Mouse (Mus musculus) gastrocnemius, adult 2 months (tissue): ENCODE data around the gene Vps53. TPM values are rescaled to one million over a fixed set of nuclear protein-coding genes. Genes with fewer than 3 reads are reported as not detected.

ENCODE experiments used
- DNase-seq: peaks from one replicate; pipeline ENCODE4 v3.0.0; 2022
- H3K27ac ChIP-seq: fragments of 200-600 bp; 2 replicates; pipeline ENCODE4 v1.8.1; 2022; ENCODE audit warnings: mild to moderate bottlenecking
- H3K4me3 ChIP-seq: fragments of 200-600 bp; 2 replicates; pipeline ENCODE4 v1.8.1; 2022; ENCODE audit warnings: mild to moderate bottlenecking, moderate library complexity
- CTCF ChIP-seq: fragments of 200-600 bp; IDR thresholded peaks from 2 replicates; pipeline ENCODE4 v1.8.1; 2022; ENCODE audit warnings: antibody characterized with exemption, mild to moderate bottlenecking, moderate library complexity
- intact Hi-C: fragments of 180-260 bp; cut with DNase I; formaldehyde crosslinking; loops from one replicate; pipeline ENCODE4 v1.15.1; 2025
- total RNA-seq, 2 experiments: library from RNA; stranded (reverse); gene quantifications; 2 replicates each; pipeline ENCODE4 v1.2.3; 2021

Gene Vps53
- total RNA-seq, 2 experiments from 2014 or later: 22.0 to 22.1 TPM

DNA sequence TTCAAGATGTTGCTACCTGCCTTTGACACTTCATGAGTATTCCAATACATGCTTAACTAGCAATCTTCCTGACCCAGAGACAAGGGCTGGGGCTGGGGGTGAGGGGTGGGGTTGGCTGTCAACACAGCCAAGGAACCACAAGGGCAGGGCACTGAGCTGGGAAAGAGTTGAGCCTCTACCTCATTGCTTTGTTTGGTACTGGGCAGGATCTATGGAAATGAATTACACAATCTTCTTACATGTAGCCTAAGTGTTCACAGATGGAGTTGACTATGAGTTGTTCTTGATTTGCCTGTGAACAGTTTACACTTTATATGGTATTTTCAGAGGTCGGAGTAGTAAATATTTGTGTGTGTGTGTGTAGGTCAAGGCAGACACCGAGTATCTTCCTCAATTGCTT lies 118.5 kb downstream of the Vps53 start:
- no peak overlapping the region for H3K27ac ChIP-seq
- H3K4me3 ChIP-seq: no peak overlapping the region
- intact Hi-C loops: no loop called here
- no peak for TF ChIP-seq CTCF
- no peak for DNase-seq

DNA sequence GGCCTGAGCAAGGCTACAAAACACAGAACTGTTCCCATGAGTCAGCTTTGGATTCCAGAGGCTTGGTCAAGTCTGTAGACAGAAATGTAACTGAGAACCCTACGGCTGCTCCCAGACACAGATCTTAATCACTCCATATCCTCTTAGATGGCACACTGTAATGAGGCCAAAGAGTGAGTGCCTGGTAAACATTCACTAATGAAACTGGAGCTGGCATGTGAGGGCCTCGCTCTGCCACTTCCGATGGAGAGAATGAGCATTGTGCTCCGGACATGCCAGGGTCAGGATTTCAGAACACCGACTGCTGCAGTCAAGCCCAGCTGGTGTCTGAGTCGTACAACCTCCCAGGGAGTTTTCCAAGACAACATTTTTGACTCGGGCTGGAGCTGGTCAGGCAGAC lies 119.5 kb downstream of the Vps53 start:
- peak overlapping the region; percentile 63 for H3K27ac ChIP-seq
- intact Hi-C loops: no loop called here

DNA sequence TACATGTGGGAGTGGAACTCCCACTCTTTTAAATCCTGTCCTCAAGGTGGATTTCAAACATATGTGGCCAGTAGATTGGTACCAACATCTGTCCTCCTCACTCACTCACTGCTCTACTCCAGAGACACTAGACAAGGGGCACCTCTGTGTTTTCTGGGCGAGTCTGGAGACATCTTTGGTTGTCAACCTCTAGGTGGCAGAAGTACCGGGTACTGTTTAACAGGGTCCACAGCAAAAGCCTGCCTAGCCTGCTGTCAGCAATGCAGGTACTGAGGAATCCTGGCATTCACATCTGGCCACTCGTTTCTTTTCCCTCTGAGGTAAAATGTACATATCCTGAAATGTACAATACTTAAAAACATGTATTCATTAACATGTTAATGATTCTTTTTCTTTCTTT lies 123.0 kb downstream of the Vps53 start:
- H3K4me3 ChIP-seq: no peak overlapping the region
- DNase-seq: no peak
- intact Hi-C loops: no loop called here
- H3K27ac ChIP-seq: no peak overlapping the region
- peak; percentile 42 for TF ChIP-seq CTCF

More for the DNA sequence above, 119.5 kb downstream of the Vps53 start:
- H3K4me3 ChIP-seq: peak overlapping the region; percentile 9; the same call in 1 of the 2 replicates
- DNase-seq: no peak
- TF ChIP-seq CTCF: no peak

DNA sequence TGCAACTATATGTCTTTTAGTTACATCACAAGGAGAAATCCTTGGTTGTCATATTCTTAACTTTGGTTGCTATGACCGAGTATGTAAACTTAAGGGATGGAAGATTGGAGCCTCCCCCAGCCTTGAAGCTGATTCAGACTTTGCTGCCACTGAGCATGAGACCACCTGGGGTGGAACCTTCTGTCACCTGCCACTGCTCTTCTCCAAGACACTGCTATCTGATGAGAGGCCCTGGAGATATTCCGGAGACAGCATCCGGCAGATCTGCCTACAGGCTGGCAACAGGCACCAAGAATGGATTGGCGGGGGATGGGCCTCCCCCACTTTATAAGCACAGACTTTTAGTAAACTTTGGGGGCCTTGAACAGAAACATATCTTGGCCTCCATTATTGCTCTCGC lies 127.0 kb downstream of the Vps53 start:
- DNase-seq: no peak
- H3K27ac ChIP-seq: no peak overlapping the region
- intact Hi-C loops: no loop called here
- TF ChIP-seq CTCF: no peak
- no peak overlapping the region for H3K4me3 ChIP-seq

DNA sequence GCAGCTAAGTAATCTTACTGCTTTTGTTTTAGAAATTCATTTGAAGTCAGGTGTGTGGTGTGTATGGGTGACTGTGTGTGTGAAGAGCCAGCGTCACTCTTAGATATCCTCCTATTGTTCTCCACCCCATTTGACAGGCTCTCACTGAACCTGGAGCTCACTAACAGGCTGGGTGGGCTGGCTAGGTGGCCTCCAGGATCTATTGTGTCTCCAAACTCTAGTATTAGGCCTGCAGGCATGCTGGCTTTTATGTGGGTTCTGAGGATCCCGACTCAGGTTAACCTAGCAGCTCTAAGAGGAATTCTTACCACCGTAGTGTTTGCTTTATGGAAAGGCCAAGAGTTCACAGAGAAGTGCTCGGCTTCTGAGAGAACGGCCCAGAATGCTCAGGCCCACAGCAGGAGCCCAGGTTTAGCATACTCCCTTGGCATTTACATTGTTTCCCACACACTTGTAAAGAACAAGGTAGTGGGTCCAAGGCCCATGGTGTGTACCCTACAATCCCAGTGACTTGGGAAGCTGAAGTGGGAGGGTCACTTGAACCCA lies 128.4 kb downstream of the Vps53 start:
- no peak overlapping the region for H3K27ac ChIP-seq
- DNase-seq: no peak
- TF ChIP-seq CTCF: no peak
- intact Hi-C loops: no loop called here
- H3K4me3 ChIP-seq: no peak overlapping the region

DNA sequence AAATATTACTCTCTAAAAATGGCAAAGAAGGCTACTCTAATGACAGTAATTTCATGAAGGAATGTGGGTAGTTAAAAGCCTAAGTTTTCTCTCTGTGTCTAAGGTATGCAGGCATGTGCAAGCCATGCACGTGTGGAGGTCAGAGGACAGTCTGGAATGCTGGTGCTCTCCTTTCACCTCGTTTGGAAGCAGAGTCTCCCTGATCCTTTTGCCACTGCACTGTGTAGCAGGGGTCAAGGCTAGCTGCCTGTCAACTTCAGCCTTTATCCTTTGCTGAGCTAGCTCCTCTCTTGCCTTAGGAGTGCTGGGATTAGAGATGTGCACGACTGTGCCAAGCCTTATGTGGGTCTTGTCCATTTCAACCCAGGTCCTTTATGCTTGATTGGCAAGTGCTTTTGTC lies 128.9 kb downstream of the Vps53 start:
- no peak for DNase-seq
- H3K4me3 ChIP-seq: no peak overlapping the region
- no peak for TF ChIP-seq CTCF
- H3K27ac ChIP-seq: no peak overlapping the region
- intact Hi-C loops: no loop called here

DNA sequence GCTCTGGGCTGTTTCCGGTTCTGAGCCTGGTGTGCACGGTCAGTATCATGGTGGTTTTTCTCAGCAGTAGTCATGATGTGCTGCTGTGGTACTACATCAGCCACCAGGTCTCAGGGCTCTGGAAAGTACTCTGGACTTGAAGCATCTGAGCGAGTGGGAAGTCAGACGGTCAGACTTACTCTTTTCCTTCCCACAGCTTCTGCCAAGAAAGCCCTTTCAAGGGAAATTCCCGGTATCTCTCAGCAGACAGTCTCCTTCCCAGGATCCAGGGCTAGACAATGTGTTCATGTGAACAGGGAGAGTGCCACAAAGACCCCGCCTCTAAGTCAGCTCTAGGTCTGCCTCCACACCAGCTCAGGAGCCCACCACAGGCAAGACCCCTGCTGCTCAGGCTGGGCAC lies 134.1 kb downstream of the Vps53 start:
- intact Hi-C loops: no loop called here
- no peak for DNase-seq
- TF ChIP-seq CTCF: no peak
- Histone ChIP-seq H3K4me3 (no peak overlapping the region), H3K27ac (peak overlapping the region; percentile 87)

GRCm38 (mm10) chr11:76044468-76044867 lies 135.0 kb downstream of the Vps53 start:
- H3K4me3 ChIP-seq: no peak overlapping the region
- no peak for DNase-seq
- no peak for TF ChIP-seq CTCF
- peak overlapping the region; percentile 87 for H3K27ac ChIP-seq
- intact Hi-C loops: loop anchor here (5.0 kb wide), 1 partner anchor 38 kb away; no protein-coding TSS in a partner anchor

- intact Hi-C loops: loop anchor here (5.0 kb wide), 1 partner anchor 39 kb away; no protein-coding TSS in a partner anchor
Measured at GRCm38 (mm10) chr11:76042882-76043281, 136.6 kb downstream of the Vps53 start.

GRCm38 (mm10) chr11:76042041-76042638 lies 137.3 kb downstream of the Vps53 start:
- intact Hi-C loops: loop anchor here (5.0 kb wide), 1 partner anchor 40 kb away; no protein-coding TSS in a partner anchor
- H3K27ac ChIP-seq: peak overlapping the region; percentile 87
- no peak for TF ChIP-seq CTCF
- DNase-seq: peak; percentile 41
- H3K4me3 ChIP-seq: peak overlapping the region; percentile 13; the same call in 1 of the 2 replicates

More at GRCm38 (mm10) chr11:76042882-76043281, 136.6 kb downstream of the Vps53 start:
- Histone ChIP-seq H3K27ac (peak overlapping the region; percentile 87), H3K4me3 (peak overlapping the region; percentile 13; the same call in 1 of the 2 replicates)
- TF ChIP-seq CTCF: no peak
- peak; percentile 60 for DNase-seq

GRCm38 (mm10) chr11:76040761-76041376 lies 138.6 kb downstream of the Vps53 start:
- peak overlapping the region; percentile 87 for H3K27ac ChIP-seq
- TF ChIP-seq CTCF: no peak
- intact Hi-C loops: loop anchor here (5.0 kb wide), 1 partner anchor 41 kb away; no protein-coding TSS in a partner anchor
- DNase-seq: no peak
- H3K4me3 ChIP-seq: no peak overlapping the region

- Histone ChIP-seq H3K27ac (peak overlapping the region; percentile 87; the same call in 1 of the 2 replicates), H3K4me3 (no peak overlapping the region)
- no peak for TF ChIP-seq CTCF
- intact Hi-C loops: loop anchor here (5.0 kb wide), 1 partner anchor 42 kb away; no protein-coding TSS in a partner anchor
- DNase-seq: no peak
Measured at GRCm38 (mm10) chr11:76040106-76040505, 139.3 kb downstream of the Vps53 start.

DNA sequence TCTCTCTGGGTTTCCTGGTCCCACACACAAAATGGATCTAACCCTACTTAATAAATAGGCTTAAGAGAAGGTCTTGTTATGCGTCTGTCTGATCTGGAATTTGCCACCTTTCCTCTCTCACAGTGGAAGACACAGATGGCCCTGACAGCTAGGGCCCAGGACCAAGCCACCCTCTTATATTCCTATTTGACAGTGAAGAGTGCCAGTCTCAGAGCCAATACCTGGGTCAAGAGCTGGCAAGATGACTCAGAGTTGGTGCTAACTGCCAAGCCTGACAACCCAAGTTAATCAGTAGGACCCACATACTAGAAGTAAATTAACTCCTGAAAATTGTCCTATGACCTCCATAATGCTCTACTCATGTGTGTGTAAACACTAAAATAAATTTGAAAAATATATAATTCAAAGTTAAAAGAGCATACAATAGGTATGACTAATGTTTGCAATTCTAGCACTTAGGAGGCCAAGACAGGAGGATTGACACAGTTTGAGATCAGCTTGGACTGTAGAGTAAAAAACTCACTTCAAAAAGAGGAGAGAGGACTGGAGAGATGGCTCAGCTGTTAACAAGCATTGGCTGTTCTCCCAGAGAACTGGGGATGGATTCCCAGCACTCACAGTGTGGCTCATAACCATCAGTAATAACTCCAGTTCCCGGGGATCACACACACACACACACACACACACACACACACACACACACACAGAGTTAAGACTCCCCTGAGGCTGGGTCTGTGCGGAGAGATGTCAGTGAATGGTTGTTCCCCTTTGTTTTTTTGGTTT lies 140.0 kb downstream of the Vps53 start:
- no peak for TF ChIP-seq CTCF
- intact Hi-C loops: loop anchor here (5.0 kb wide), 1 partner anchor 43 kb away; no protein-coding TSS in a partner anchor
- no peak for DNase-seq
- Histone ChIP-seq H3K27ac (peak overlapping the region; percentile 46), H3K4me3 (no peak overlapping the region)
